Mouse (Mus musculus): ENCODE data around the gene Edaradd. TPM values are rescaled to one million over a fixed set of nuclear protein-coding genes. Genes with fewer than 3 reads are reported as not detected.

The Edaradd gene
- total and polyA plus RNA-seq, 3 experiments = 0.04 TPM; not detected in 2

DNA sequence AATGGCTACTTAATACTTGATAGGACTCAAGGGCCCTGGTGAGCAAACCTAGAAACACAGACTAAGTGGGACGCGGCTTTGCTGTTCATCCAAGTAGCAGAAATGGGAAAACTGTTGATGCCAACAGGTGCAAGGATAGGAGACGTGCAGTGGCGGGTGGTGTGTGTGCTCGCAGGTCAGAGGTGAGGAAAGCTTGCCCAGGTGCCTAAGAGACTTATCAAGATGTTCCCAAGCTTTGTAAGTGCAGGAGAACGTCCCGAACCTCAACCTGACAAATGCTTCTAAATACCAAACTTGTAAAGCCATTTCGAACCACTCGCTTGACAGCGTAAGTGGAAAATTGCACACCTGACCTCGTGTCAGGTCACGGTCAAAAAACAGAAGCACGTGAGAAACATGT is 91.7 kb downstream of the Edaradd start:
- H3K4me1 ChIP-seq (ENCODE audit: control insufficient read depth in 1 of 2, insufficient read depth in 2 of 2, low read length in 2 of 2) = no peaks in the 10 kb centered on the region
- H3K27me3 ChIP-seq (ENCODE audit: control insufficient read depth in 1 of 2, insufficient read depth in 2 of 2, low read length in 2 of 2) = no peaks in the 10 kb centered on the region
- TF ChIP-seq TAL1 (IDR thresholded peaks at IDR 0.05; ENCODE audit: low read length) (no peak), UBTF (IDR thresholded peaks at IDR 0.05; ENCODE audit: borderline replicate concordance, insufficient read depth, low read depth, low read length) (no peak), SIN3A (IDR thresholded peaks at IDR 0.05; ENCODE audit: low read length) (no peak), POLR2AphosphoS2 (IDR thresholded peaks at IDR 0.05; ENCODE audit: low read length) (no peak), NELFE (IDR thresholded peaks at IDR 0.05; ENCODE audit: low read depth, low read length) (no peak), POLR2AphosphoS5 (IDR thresholded peaks at IDR 0.05; ENCODE audit: borderline replicate concordance, low read depth, low read length) (no peak), MAX (IDR thresholded peaks at IDR 0.05; ENCODE audit: low read length) (no peak)
- no peak overlapping the region for H3K9ac ChIP-seq (ENCODE audit: control insufficient read depth, low read depth, low read length, poor library complexity, severe bottlenecking)
- no peak for DNase-seq (ENCODE audit: low read depth, low spot score)
- H3K4me3 ChIP-seq (ENCODE audit: control insufficient read depth in 1 of 2, insufficient read depth in 1 of 2, low read depth in 2 of 2, low read length in 2 of 2) = no peak overlapping the region
- no peaks in the 10 kb centered on the region for H3K9me3 ChIP-seq (replicated peaks; ENCODE audit: insufficient read depth, low read length)
- no peaks in the 10 kb centered on the region for H3K79me2 ChIP-seq (ENCODE audit: control insufficient read depth, insufficient read depth, low read length, poor library complexity)
- peaks cover 0 to 24% of the 10 kb centered on the region in 2 experiments; a peak in 2 of 4 replicates for H3K36me3 ChIP-seq (ENCODE audit: control insufficient read depth in 1 of 2, insufficient read depth in 2 of 2, low read length in 2 of 2)
- H3K27ac ChIP-seq (ENCODE audit: control insufficient read depth, low read depth, low read length) = no peak overlapping the region

Other genes starting within 250 kb of the Edaradd start
- gene Actn2, start 179.7 kb downstream of the Edaradd start, total RNA-seq (2012; rRNA removed) = not detected in 2 replicates
- gene Actn2, start 179.7 kb downstream of the Edaradd start, polyA plus RNA-seq (2012; ENCODE audit: insufficient read depth in 1 of 2, insufficient read length in 2 of 2, low read depth in 1 of 2, low replicate concordance in 2 of 2, missing spikeins in 1 of 2) = not detected
- gene Heatr1, start 125.4 kb downstream of the Edaradd start, total RNA-seq (2012; rRNA removed) = 131 and 156 TPM in 2 replicates
- gene Heatr1, start 125.4 kb downstream of the Edaradd start, polyA plus RNA-seq (2012; ENCODE audit: insufficient read depth in 1 of 2, insufficient read length in 2 of 2, low read depth in 1 of 2, low replicate concordance in 2 of 2, missing spikeins in 1 of 2) = 100 to 1,000 TPM; 130 to 468 TPM
- gene Lgals8, start 55.5 kb downstream of the Edaradd start, total RNA-seq (2012; rRNA removed) = 12.9 and 18.0 TPM in 2 replicates
- 10 to 100 TPM in 1 of 2 experiments, not detected in 1; 23.7 TPM for gene Lgals8, start 55.5 kb downstream of the Edaradd start, polyA plus RNA-seq (2012; ENCODE audit: insufficient read depth in 1 of 2, insufficient read length in 2 of 2, low read depth in 1 of 2, low replicate concordance in 2 of 2, missing spikeins in 1 of 2)
- 3.1 and 4.2 TPM in 2 replicates for gene Ero1lb, start 45.4 kb upstream of the Edaradd start, total RNA-seq (2012; rRNA removed)
- gene Ero1lb, start 45.4 kb upstream of the Edaradd start, polyA plus RNA-seq (2012; ENCODE audit: insufficient read depth in 1 of 2, insufficient read length in 2 of 2, low read depth in 1 of 2, low replicate concordance in 2 of 2, missing spikeins in 1 of 2) = 1 to 10 TPM in 1 of 2 experiments, not detected in 1; 5.8 TPM

Measured in MEL (cell line).